Mouse (Mus musculus): ENCODE results near the gene Vav1. TPM values are rescaled to one million over a fixed set of nuclear protein-coding genes. Genes with fewer than 3 reads are reported as not detected.
"Not testable (repeated sequence)": the region's sequence is repeated elsewhere in the genome, so short reads cannot be mapped to it uniquely, and the experiment has no call there.

Vav1 gene
- total RNA-seq, 2 experiments from 2014 or later, result 0.33 to 0.56 TPM

DNA sequence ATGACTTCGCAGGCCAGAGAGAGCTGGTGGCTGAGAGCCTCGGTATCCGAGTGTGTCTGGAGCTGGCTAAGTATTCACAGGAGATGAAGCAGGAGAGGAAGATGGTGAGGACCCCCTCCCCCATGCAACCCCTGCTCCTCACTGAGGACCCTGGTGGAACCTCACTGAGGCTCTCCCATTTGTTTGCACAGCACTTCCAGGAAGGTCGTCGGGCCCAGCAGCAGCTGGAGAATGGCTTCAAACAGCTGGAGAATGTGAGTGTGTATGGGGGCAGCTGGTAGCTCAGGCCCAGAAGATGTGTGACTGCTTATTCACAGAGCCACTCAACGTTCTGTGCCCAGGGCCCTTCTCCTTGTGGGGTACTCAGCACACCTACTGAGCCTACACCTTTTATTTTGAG is 25.6 kb upstream of the Vav1 start:
- DNase-seq, result no peak

DNA sequence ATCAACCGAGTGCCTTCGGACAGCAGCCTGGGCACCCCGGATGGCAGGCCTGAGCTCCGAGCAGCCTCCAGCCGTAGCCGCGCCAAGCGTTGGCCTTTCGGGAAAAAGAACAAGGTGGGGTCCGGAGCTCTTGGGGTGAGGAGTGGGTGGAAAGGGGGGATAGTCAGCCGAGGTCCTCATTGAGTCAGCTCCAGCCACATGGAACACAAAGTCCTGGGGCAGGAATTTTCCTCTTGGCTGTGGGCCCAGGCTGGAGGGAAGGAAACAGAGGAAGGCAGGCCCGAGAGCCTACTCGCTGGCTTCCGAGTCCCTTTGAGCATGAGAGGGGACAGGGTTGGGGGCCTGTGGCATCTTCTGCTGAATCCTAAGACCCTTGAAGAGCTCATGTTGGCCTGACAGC is 23.5 kb upstream of the Vav1 start:
- DNase-seq, result peak; percentile 58

DNA sequence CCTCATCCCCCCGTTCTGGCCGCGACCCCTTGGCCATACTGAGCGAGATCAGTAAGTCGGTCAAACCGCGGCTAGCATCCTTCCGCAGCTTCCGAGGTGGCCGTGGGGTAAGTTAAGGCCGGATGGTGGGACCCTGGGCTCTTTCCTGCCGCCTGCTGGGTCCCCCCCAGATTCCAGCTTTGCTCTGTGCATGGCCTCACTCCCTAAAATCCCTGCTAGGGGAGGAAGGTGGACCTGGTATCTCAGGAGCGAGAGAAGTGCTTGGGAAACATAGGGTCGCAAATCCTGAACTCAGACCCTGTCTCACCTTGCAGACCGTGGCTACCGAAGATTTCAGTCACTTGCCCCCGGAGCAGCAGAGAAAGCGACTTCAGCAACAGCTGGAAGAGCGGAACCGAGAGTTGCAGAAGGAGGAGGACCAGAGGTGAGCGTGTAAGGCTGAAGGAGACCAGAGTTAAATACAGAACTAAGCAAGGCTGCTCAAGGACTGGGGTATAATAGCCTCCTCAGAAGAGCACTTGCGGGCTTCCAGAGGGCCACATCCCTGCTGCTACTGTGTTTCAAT is 21.9 kb upstream of the Vav1 start:
- peak; percentile 5 for DNase-seq

DNA sequence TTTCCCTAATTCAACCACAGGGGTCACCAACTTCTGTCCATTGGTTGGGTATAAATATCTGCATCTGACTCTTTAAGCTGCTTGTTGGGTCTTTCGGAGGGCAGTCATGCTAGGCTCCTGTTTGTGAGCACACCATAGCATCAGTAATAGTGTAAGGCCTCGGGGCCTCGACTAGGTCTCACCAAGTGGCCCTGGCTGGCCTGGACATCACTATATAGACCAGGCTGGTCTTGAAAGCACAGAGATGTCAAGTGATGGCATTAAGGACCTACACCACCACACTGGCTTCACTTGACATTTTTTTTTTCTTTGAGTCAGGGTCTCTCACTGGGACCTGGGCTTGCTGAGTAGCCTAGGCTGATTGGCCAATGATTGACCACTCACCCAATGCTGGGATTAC is 20.7 kb upstream of the Vav1 start:
- no peak for DNase-seq

DNA sequence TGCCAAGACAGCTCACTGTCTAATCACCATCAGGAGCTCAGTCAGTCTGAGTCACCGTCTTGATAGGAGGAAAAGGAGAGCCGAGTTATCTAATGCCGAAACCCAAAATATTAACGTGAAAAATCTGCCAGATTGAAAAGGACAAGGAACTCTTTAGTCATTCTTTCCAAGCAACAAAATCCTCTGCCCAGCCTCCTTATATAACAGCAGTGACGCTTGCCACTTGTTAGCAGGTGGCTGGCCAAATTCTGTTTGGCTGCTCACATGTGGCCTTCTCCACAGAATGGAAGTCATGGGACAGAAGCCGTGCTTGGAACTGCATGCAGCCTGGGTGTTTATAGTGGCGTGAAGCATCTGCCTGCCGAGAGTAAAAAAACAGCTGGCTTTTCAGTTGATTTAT is 19.2 kb upstream of the Vav1 start:
- peak; percentile 83 for DNase-seq

DNA sequence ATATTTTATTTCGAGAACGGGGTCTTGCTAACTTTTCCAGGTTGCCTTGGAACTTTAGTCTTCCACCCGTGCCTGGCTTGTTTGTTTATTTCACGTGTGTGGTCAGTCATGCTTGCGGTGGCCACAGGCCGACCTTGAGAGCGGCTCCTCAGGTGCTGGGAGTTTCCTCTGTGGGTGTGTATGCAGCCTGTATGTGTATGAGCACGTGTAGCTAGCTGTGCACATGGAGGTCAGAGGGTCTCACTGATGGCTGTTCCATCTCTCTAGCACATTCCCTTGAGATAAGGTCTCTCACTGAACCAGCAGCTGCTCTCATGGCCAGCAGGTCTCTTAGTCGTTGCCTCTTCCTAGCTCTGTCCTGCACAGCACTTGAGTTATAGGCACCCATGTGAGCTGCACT is 18.5 kb upstream of the Vav1 start:
- DNase-seq, result no peak

DNA sequence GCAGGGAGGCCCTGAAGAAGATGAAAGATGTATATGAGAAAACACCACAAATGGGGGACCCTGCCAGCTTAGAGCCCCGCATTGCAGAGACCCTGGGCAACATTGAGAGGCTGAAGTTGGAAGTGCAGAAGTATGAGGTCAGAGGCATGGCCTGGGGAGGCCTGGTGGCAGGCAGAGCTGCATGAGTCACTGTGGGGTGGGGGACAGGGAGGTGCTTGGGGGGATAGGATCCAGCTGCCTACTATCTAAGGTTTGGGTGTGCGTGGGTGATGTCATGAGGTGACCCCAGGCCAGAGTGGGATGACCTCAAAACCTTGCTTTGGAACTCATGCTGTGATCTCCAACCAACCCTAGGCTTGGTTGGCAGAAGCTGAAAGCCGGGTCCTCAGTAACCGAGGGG is 17.6 kb upstream of the Vav1 start:
- DNase-seq, result no peak

DNA sequence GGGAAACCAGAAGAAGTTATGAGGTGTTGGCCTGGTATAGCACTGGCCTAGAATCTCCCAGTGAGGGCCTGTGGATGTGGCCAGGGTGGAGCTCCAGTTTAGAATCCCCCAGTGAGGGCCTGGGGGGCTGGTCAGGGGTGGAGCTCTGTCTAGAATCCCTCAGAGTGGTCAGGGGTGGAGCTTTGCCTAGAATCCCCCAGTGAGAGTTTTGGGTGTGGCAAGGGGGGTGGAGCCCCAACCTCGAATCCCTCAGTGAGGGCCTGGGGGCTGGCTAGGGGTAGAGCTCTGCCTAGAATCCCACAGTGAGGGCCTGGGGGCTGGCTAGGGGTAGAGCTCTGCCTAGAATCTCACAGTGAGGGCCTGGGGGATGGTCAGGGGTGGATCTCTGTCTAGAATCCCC is 17.1 kb upstream of the Vav1 start:
- DNase-seq, result no peak

DNA sequence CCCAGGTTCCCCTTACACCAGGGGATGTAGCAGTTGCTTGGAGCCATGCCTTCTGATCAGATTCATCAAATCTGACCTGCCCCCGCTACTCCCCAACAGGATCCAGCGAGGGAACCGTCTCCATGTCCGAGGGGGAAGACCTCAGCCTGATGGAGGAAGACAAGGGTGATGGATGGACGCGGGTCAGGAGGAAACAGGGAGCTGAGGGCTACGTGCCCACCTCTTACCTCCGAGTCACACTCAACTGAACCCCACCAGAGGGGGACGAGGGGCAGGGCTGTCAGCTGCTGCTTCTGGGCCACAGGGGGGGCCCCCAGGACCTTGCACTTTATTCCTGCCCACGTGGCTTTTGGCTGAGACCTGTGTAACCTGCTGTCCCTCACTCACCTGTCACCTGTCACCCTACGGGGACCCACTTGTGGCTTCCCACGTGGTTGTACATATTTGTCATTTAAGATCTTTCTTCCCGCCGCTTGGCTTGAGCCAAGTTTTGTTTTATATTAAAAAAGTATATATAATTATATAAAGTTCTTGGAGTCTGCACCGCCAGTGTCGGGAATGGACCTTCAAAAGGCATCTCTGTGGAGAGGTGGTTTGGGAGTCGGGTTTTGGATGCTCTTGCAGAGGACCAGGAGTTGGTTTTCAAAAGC is 15.9 kb upstream of the Vav1 start:
- DNase-seq, result no peak

DNA sequence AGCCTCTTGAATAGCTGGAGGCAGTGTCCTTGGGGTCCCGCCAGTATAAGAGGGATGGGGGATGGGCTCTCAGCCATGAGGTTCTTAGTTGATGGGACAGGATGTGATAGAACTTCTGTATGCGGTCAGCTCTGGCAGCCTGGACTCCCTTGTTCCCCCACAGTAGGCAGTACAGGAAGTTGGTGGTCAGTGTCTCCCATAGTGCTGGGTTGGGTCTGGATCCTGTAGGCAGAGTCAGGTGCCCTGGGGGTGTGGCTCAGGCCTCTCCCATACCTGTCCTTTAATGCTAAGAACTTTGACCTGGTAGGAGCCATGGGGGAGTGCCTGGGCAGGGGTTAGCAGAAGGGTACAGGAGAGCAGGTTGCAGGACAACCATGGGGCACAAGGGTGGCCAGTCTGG is 14.7 kb upstream of the Vav1 start:
- DNase-seq, result no peak

DNA sequence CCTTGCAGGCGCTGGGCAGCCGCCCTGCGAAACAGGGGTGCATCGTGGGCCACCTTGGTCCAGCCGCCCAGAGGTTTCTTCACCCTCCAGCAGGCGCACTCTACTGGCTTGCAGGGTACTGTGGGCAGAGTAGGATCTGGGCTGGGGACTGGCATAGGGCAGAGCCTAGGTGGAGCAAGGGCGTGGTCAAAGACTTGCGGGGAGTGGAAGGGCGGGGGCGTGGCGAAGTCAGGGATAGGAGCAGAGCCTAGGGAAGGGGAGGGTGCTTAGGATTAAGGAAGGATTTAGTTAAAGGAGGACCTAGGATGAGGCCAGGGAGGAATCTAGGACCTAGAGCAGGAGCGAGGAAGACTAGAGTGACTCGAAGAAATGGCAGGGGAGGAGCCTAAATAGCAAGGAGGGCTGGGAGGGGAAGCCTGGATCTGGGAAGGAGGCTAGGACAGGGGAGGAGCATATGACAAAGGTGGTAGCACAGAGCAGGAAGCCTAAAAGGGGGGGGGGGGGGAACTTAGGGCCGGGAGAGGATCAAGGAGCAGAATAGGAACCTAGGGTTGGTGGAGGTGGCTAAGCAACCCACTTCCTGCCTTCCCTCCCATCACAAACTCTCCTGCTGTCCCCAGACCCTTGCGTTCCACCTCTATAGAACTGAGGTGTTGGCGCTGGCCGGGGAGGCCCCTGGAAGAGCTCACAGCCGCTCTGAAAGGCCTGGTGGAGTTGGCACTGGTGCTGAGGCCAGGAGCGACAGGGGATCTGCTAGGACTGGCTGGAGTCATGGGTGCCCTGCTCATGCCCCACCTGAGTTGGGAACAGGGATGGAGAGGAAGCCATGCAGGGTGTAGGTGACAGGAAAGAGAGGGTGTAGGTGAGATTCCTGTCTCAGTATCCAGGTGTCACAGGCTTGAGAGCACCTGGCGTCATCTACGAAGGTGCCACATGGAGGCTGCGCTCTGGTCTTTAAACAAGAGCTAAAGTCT is 13.6 kb upstream of the Vav1 start:
- peak; percentile 84 for DNase-seq

DNA sequence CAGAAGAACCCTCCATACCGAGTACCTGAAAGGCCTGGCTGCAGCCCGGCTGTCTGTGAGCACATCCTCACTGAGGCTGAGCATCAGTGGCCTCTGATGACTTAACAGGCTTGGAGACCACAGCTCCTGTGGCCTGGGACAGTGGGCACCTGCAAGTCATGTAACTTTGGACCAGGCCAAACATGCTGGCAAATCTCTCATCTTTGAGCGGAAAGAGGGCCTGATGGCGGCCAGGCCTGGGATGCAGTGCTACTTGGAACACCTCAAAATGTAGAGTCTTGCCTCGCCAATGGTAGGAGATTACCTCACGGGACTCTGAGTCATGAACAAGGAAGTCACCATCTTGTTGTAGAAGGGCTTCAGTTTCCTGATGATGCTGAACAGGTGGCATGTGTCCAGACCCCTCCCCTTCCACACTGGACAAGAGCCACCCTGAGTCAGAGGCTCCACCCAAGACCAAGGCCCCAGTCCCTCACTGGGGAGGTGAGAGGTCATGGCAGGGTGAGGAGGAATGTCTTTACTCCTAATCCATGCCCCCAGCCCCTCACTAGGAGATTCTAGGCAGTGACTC is 11.3 kb upstream of the Vav1 start:
- no peak for DNase-seq

DNA sequence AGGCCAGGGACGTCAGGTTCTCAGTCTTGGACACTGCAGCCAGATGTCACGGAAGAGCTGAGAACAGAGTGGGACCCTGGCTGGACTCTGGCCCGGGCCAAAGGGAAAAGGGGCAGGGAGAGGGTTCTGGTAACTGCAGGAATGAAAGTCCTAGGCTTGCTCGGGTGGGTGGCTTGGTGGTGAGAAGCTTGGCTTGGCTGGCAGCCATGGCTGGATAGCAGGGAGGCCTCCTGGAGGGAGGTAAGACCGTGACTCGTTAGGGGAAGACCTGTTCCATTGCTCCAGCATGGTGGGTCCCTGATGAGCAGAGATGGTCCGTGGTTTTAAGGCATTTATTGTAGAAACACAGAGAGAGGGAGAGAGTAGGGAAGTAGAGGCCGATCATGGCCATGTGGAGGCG is 7.6 kb upstream of the Vav1 start:
- DNase-seq, result no peak

DNA sequence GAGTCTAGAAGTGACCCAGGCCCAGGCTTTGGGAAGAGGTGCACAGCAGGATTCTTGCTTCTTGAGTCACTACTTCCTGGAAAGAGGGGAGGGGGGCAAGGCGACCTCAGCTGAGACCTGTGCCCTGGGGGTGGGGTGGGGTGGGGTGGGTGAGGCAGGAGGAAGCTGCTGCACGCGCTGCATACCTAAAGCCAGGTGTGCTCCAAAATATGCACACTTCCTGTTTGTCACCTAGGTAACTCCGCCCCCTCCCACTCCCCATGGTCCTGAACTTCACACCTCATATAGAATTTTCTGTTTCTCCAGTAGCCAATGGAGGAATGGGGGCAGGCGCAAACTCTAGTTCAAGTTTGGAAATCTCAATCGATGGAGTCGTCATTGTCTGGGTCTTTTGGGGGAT is 5.1 kb upstream of the Vav1 start:
- DNase-seq, result no peak

DNA sequence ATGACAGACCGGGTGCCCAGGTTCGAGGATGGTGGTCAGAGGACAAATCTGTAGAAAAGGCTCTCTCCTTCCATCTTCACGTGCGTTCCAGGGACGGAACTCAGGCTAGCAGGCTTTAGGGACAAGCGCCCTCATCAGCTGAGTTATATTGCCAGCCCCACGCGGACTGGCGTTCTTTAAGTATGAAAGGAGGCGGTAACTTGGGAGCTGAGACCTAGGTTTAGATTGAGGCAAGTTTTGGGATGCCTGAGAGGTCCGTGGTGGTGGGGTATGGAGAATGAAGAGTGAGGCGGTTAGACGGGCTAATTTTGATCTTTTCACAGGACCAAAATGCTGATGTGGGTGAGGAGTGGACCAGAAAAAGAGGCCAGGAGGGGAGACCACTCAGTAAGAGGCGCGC is 4.2 kb upstream of the Vav1 start:
- no peak for DNase-seq

DNA sequence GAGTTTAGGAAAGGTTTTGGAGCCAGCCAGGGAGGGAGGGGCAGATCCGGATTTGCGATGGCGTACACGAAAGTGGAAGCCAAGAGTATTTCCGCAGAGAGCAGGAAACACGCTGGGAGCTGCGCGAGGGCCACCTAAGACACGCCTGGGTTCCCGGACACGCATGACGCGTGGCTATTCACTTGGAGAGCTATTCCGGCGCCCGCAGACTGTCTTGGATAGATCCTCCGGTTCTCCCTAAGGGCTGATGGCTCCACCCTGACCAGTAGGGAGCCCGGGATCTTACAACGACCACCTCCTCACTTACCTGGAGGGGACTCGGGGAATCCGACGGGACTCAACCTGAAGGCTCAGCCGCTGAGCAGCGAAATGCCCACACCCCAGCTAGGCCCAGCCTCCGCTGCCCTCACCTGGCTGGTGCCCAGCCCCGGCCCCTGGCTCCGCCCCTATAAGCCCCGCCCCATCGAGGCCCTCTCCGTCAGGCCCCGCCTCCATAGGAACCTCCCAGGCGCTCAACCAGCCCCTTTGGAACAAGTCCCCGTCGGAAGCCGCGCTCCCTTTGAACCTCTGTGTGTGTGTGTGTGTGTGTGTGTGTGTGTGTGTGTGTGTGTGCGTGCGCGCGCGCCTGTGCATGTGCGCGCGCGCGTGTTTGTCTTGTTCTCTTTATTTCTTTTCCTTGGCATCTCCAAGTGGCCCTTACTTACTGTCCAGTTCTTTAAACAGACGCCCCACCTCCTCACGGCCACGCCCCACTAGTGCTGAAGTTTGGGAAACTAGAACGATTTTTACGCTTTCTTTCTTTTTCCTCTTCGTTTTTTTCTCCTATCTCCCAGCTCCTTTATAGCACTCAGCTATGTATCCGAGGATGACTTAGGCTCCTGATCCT is 3.5 kb upstream of the Vav1 start:
- peak; percentile 93 for DNase-seq

DNA sequence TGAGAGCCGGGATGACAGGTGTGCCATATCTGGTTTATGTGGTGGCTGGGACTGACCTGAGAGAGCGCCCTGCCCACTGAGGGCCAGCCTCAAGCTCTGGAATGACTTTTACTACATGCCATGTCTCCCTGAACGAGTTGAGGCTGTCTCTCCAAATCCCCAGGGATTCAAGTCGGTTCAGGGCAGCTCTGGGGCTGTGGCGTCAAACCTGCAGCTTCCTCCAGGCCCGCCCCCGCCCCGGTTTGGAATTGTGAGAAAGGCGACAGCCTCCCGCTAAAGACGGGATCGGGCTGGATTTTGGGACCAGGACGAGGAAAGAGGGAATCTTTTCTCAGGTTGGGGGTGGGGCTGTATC is 2.9 kb upstream of the Vav1 start:
- DNase-seq, result no peak

DNA sequence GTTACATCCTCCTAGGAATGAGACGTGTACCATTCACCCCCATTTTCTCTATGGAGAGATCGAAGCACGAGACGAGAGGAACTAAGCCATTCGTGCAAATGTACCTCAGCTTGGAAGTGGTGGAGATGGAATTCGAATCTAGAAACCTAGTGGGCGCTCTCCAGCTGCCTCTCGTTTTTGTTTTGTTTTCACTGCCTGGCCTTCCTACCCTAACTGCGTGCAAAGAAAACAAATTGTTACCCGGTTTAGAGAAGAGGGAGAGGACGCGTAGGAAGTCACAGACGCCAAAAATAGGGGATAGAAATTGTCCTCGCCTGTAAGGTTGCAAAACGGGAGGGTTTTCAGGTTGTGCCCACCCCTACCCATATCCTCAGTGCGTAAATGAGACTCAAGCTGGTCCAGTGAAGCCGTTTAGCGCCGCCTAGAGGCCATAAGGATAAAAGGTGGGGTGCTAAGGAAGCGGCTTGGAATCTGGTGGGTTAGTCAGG is 2.2 kb upstream of the Vav1 start:
- peak; percentile 61 for DNase-seq

DNA sequence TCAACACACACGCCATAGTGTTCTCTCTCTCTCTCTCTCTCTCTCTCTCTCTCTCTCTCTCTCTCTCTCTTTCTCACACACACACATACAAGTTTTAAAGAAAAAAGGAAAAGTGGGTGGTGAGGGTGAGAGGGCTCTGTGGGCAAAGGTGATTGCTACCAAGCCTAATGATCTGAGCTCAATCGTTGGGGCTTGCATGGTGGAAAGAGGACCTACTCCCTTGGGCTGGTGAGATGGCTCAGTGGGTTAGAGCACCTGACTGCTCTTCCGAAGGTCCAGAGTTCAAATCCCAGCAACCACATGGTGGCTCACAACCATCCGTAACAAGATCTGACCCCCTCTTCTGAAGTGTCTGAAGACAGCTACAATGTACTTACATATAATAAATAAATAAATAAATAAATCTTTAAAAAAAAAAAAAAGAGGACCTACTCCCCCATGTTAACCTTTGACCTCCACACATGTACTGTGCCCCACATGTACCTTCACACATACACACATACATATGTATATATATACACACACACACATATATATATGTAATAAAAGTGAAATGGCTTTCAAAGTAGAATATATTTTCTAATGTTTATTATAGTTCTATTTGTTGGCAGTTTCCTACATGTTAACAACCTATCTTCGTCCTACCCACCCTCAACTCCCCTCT is 1.2 kb upstream of the Vav1 start:
- not testable (repeated sequence) for DNase-seq

DNA sequence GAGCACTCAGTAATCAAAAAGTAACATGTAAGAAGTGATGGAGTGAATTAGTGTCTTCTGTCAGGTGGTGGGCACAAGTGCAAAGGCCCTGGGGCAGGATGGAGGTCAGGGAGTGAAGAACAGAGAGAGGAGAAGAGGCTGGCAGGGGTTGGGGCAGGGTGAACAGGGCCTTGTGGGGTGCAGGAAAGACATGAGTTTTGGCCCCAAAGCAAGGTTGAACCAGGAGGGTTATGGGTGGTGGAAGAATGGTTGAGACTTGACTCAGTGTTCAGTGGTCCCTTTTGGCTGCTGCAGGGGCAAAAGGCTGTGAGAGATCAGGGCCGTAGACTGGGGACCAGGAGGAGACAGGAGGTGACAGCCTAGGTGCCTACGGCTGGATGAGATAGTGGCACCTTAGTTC is 363 bp upstream of the Vav1 start:
- no peak for DNase-seq

DNA sequence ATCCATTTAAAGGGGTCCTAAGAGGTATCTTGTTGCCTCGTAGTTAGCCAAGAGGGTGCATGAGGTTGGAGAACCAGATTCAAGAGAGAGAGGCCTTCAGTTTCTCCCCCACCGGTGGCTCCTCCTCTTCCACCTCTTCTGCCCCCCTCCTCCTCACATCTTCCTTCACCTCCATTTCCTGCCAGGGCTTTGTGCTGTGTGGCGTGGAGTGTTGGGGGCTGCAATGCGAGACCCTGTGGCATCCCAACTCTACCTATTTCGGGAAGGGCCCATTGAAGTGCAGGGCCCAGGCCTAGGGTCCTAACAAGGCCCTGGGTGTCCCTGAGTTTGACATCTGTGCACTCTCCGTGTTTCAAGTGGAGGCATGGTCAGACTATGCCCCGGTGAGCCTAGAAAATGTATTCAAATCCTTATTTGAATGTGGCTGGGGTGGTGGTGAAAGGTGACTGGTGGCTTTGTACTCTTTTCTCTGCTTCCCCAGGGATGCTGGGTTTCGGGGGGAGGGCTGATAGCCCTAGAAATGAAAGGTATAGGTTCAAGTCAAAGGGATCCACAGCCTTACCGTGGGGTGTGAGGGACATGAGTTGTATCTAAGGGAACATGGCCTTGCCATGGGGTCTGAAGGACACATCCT is 808 bp downstream of the Vav1 start:
- DNase-seq, result no peak
